Mouse (Mus musculus): ENCODE results near the gene Rrnad1. TPM values are rescaled to one million over a fixed set of nuclear protein-coding genes. Genes with fewer than 3 reads are reported as not detected.

Gene Rrnad1
- total and polyA plus RNA-seq, 3 experiments = 10.9 to 21.1 TPM; not detected in 1

DNA sequence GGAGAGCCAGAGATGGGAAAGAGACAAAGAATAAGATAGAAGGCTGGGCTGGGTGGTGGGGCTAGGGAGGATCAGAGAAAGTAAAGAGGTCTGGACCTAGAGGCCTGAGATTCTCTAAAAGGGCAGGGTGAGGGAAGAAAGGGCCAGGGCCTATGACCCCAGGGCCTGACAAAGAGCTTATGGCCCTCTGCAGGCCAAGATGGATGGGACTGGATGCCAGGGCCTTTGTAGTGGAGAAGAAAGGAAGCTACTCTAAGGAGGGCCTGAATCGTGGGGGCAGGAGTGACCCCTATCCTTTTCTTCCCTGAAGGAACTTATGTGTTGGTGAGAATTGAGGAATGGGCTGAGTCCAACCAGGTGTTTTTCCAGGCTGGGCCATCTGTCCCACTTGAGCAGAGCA is 27.5 kb upstream of the Rrnad1 start:
- Histone ChIP-seq H3K4me1 (ENCODE audit: control insufficient read depth in 1 of 2, insufficient read depth in 2 of 2, low read length in 2 of 2) (peaks cover 0 to 10% of the 10 kb centered on the region in 2 experiments; a peak in 2 of 4 replicates), H3K4me3 (ENCODE audit: control insufficient read depth in 1 of 2, insufficient read depth in 1 of 2, low read depth in 2 of 2, low read length in 2 of 2) (no peak overlapping the region), H3K27ac (ENCODE audit: control insufficient read depth, low read depth, low read length) (no peak overlapping the region), H3K9ac (ENCODE audit: control insufficient read depth, low read depth, low read length, poor library complexity, severe bottlenecking) (no peak overlapping the region), H3K9me3 (replicated peaks; ENCODE audit: insufficient read depth, low read length) (no peaks in the 10 kb centered on the region), H3K36me3 (ENCODE audit: control insufficient read depth in 1 of 2, insufficient read depth in 2 of 2, low read length in 2 of 2) (no peaks in the 10 kb centered on the region), H3K27me3 (ENCODE audit: control insufficient read depth in 1 of 2, insufficient read depth in 2 of 2, low read length in 2 of 2) (no peaks in the 10 kb centered on the region), H3K79me2 (ENCODE audit: control insufficient read depth, insufficient read depth, low read length, poor library complexity) (no peaks in the 10 kb centered on the region)
- TF ChIP-seq NRF1 (IDR thresholded peaks at IDR 0.05; ENCODE audit: insufficient read depth, low read depth, low read length, poor library complexity, severe bottlenecking) (no peak), GABPA (IDR thresholded peaks at IDR 0.05; ENCODE audit: low read depth, low read length) (no peak), TCF12 (IDR thresholded peaks at IDR 0.05; ENCODE audit: low read depth, low read length) (no peak), UBTF (IDR thresholded peaks at IDR 0.05; ENCODE audit: borderline replicate concordance, insufficient read depth, low read depth, low read length) (no peak), USF2 (IDR thresholded peaks at IDR 0.05; ENCODE audit: borderline replicate concordance in 1 of 2, insufficient read depth in 1 of 2, low read depth in 1 of 2, low read length in 2 of 2) (no peak), TAL1 (IDR thresholded peaks at IDR 0.05; ENCODE audit: low read length) (no peak)
- no peak for DNase-seq (ENCODE audit: low read depth, low spot score)

DNA sequence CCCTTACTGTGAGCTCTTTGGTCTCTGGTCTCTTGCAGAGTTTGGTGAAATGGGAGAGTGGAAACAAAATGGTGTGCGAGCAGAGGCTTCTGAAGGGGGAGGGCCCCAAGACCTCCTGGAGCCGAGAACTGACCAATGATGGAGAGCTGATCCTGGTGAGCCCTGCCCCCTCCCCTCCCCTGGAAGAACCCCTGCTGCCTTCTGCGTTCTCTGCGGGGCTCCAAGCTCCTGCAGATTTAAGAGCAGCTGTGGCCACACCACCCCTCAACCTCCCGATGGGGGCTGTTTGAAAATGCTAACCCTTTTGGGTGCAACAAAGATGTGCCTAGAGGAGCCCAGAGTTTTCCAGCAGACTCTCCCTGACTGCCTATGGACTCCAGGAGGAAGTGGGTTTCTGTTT is 21.9 kb upstream of the Rrnad1 start:
- DNase-seq (ENCODE audit: low read depth, low spot score) = no peak
- TF ChIP-seq GATA1 (IDR thresholded peaks at IDR 0.05; ENCODE audit: low read depth, low read length) (no peak), MXI1 (IDR thresholded peaks at IDR 0.05; ENCODE audit: low read depth, low read length) (no peak), GABPA (IDR thresholded peaks at IDR 0.05; ENCODE audit: low read depth, low read length) (no peak), TAL1 (IDR thresholded peaks at IDR 0.05; ENCODE audit: low read length) (no peak), NRF1 (IDR thresholded peaks at IDR 0.05; ENCODE audit: insufficient read depth, low read depth, low read length, poor library complexity, severe bottlenecking) (no peak), POLR2AphosphoS5 (IDR thresholded peaks at IDR 0.05; ENCODE audit: borderline replicate concordance, low read depth, low read length) (no peak), USF1 (IDR thresholded peaks at IDR 0.05; ENCODE audit: low read depth, low read length) (no peak), MAZ (IDR thresholded peaks at IDR 0.05; ENCODE audit: low read depth, low read length) (no peak), MAX (IDR thresholded peaks at IDR 0.05; ENCODE audit: low read length) (no peak), JUND (IDR thresholded peaks at IDR 0.05; ENCODE audit: low read depth, low read length) (no peak), POLR2AphosphoS2 (IDR thresholded peaks at IDR 0.05; ENCODE audit: low read length) (no peak)
- H3K36me3 ChIP-seq (ENCODE audit: control insufficient read depth in 1 of 2, insufficient read depth in 2 of 2, low read length in 2 of 2) = no peaks in the 10 kb centered on the region
- no peaks in the 10 kb centered on the region for H3K4me1 ChIP-seq (ENCODE audit: control insufficient read depth in 1 of 2, insufficient read depth in 2 of 2, low read length in 2 of 2)
- H3K9ac ChIP-seq (ENCODE audit: control insufficient read depth, low read depth, low read length, poor library complexity, severe bottlenecking) = no peak overlapping the region
- no peaks in the 10 kb centered on the region for H3K27me3 ChIP-seq (ENCODE audit: control insufficient read depth in 1 of 2, insufficient read depth in 2 of 2, low read length in 2 of 2)
- no peaks in the 10 kb centered on the region for H3K79me2 ChIP-seq (ENCODE audit: control insufficient read depth, insufficient read depth, low read length, poor library complexity)
- H3K4me3 ChIP-seq (ENCODE audit: control insufficient read depth in 1 of 2, insufficient read depth in 1 of 2, low read depth in 2 of 2, low read length in 2 of 2) = no peak overlapping the region
- no peak overlapping the region for H3K27ac ChIP-seq (ENCODE audit: control insufficient read depth, low read depth, low read length)
- H3K9me3 ChIP-seq (replicated peaks; ENCODE audit: insufficient read depth, low read length) = no peaks in the 10 kb centered on the region

DNA sequence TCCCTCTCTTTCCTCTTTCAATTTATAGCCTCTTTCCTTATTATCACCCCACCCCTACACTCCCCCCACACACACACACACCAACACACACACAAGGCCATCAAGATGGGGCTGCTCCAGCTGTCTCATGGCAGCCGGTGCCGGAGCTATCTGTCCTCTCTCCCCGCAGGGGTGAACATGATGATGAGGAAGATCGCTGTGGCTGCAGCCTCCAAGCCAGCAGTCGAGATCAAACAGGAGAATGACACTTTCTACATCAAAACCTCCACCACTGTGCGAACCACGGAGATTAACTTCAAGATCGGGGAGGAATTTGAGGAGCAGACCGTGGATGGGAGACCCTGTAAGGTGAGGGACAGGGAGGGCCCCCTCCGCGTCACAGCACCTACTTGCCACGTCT is 21.4 kb upstream of the Rrnad1 start:
- Histone ChIP-seq H3K36me3 (ENCODE audit: control insufficient read depth in 1 of 2, insufficient read depth in 2 of 2, low read length in 2 of 2) (no peaks in the 10 kb centered on the region), H3K79me2 (ENCODE audit: control insufficient read depth, insufficient read depth, low read length, poor library complexity) (no peaks in the 10 kb centered on the region), H3K9me3 (replicated peaks; ENCODE audit: insufficient read depth, low read length) (no peaks in the 10 kb centered on the region), H3K9ac (ENCODE audit: control insufficient read depth, low read depth, low read length, poor library complexity, severe bottlenecking) (no peak overlapping the region), H3K4me3 (ENCODE audit: control insufficient read depth in 1 of 2, insufficient read depth in 1 of 2, low read depth in 2 of 2, low read length in 2 of 2) (no peak overlapping the region), H3K27me3 (ENCODE audit: control insufficient read depth in 1 of 2, insufficient read depth in 2 of 2, low read length in 2 of 2) (no peaks in the 10 kb centered on the region), H3K27ac (ENCODE audit: control insufficient read depth, low read depth, low read length) (no peak overlapping the region), H3K4me1 (ENCODE audit: control insufficient read depth in 1 of 2, insufficient read depth in 2 of 2, low read length in 2 of 2) (no peaks in the 10 kb centered on the region)
- no peak for TF ChIP-seq SIN3A (IDR thresholded peaks at IDR 0.05; ENCODE audit: low read length)
- no peak for TF ChIP-seq MAX (IDR thresholded peaks at IDR 0.05; ENCODE audit: low read length)
- TF ChIP-seq UBTF (IDR thresholded peaks at IDR 0.05; ENCODE audit: borderline replicate concordance, insufficient read depth, low read depth, low read length) = no peak
- TF ChIP-seq E2F4 (IDR thresholded peaks at IDR 0.05; ENCODE audit: borderline replicate concordance, low read depth, low read length) = no peak
- TF ChIP-seq NELFE (IDR thresholded peaks at IDR 0.05; ENCODE audit: low read depth, low read length) = no peak
- TF ChIP-seq GATA1 (IDR thresholded peaks at IDR 0.05; ENCODE audit: low read depth, low read length) = no peak
- TF ChIP-seq ELF1 (IDR thresholded peaks at IDR 0.05; ENCODE audit: low read depth, low read length) = no peak
- TF ChIP-seq POLR2AphosphoS2 (IDR thresholded peaks at IDR 0.05; ENCODE audit: low read length) = no peak
- TF ChIP-seq JUND (IDR thresholded peaks at IDR 0.05; ENCODE audit: low read depth, low read length) = no peak
- no peak for TF ChIP-seq EP300 (IDR thresholded peaks at IDR 0.05; ENCODE audit: low read depth in 1 of 2, low read length in 2 of 2)
- TF ChIP-seq MXI1 (IDR thresholded peaks at IDR 0.05; ENCODE audit: low read depth, low read length) = no peak
- no peak for TF ChIP-seq ZKSCAN1 (IDR thresholded peaks at IDR 0.05; ENCODE audit: low read depth, low read length)
- TF ChIP-seq BHLHE40 (IDR thresholded peaks at IDR 0.05; ENCODE audit: borderline replicate concordance, low read depth, low read length) = no peak
- no peak for TF ChIP-seq TBP (IDR thresholded peaks at IDR 0.05; ENCODE audit: low read depth, low read length)
- no peak for TF ChIP-seq KAT2A (conservative IDR thresholded peaks at IDR 0.05; ENCODE audit: low read depth, low read length)
- TF ChIP-seq CTCF (IDR thresholded peaks at IDR 0.05 in 2 of 3, conservative IDR thresholded peaks at IDR 0.05 in 1 of 3; ENCODE audit: control insufficient read depth in 1 of 3, insufficient read depth in 1 of 3, low read depth in 2 of 3, low read length in 3 of 3, poor library complexity in 1 of 3, severe bottlenecking in 1 of 3) = no peak
- no peak for DNase-seq (ENCODE audit: low read depth, low spot score)
